Mouse (Mus musculus): Measurements from ENCODE around the gene 5031439G07Rik.
A peak's percentile ranks its signal among the peaks of the same experiment; 100 is the strongest.
"Not testable (repeated sequence)": the region's sequence is repeated elsewhere in the genome, so short reads cannot be mapped to it uniquely, and the experiment has no call there.

5031439G07Rik gene

GRCm38 (mm10) chr15:84987874-84988825 is at the start of gene 5031439G07Rik:
Gene 5031439G07Rik (minus strand): TSS chr15:84988551.
- peak; percentile 88 for DNase-seq (ENCODE audit: low spot score in 2 of 2)

GRCm38 (mm10) chr15:85037343-85037690 is 49.0 kb upstream of the 5031439G07Rik start:
- no peak for DNase-seq (ENCODE audit: low spot score in 2 of 2)

GRCm38 (mm10) chr15:85036566-85037342 is 48.4 kb upstream of the 5031439G07Rik start:
- peak; percentile 97 to 98 for DNase-seq (ENCODE audit: low spot score in 2 of 2)

- DNase-seq (ENCODE audit: low spot score in 2 of 2) = not testable (repeated sequence)
Observed at GRCm38 (mm10) chr15:85033916-85034315, 45.6 kb upstream of the 5031439G07Rik start.

GRCm38 (mm10) chr15:85031866-85032265 is 43.5 kb upstream of the 5031439G07Rik start:
- no peak for DNase-seq (ENCODE audit: low spot score in 2 of 2)

- DNase-seq (ENCODE audit: low spot score in 2 of 2) = not testable (repeated sequence)
Observed at GRCm38 (mm10) chr15:85030643-85031042, 42.3 kb upstream of the 5031439G07Rik start.

- DNase-seq (ENCODE audit: low spot score in 2 of 2) = not testable (repeated sequence)
Observed at GRCm38 (mm10) chr15:85028648-85029047, 40.3 kb upstream of the 5031439G07Rik start, which contains the start of gene Fam118a. Gene Fam118a (plus strand): TSS chr15:85028948.

GRCm38 (mm10) chr15:85027740-85028139 is 39.4 kb upstream of the 5031439G07Rik start:
- no peak for DNase-seq (ENCODE audit: low spot score in 2 of 2)

- no peak for DNase-seq (ENCODE audit: low spot score in 2 of 2)
Observed at GRCm38 (mm10) chr15:85026197-85026596, 37.8 kb upstream of the 5031439G07Rik start.

- DNase-seq (ENCODE audit: low spot score in 2 of 2) = no peak
Observed at GRCm38 (mm10) chr15:85022211-85022610, 33.9 kb upstream of the 5031439G07Rik start.

- no peak for DNase-seq (ENCODE audit: low spot score in 2 of 2)
Observed at GRCm38 (mm10) chr15:85016951-85017664, 28.8 kb upstream of the 5031439G07Rik start, which contains the start of gene Upk3a. Gene Upk3a (plus strand): TSS chr15:85017141.

GRCm38 (mm10) chr15:85015771-85016170 is 27.4 kb upstream of the 5031439G07Rik start:
- DNase-seq (ENCODE audit: low spot score in 2 of 2) = peak; percentile 32 to 57

GRCm38 (mm10) chr15:85012662-85013054 is 24.3 kb upstream of the 5031439G07Rik start:
- no peak for DNase-seq (ENCODE audit: low spot score in 2 of 2)

GRCm38 (mm10) chr15:85011895-85012661 is 23.7 kb upstream of the 5031439G07Rik start:
- DNase-seq (ENCODE audit: low spot score in 2 of 2) = no peak

GRCm38 (mm10) chr15:85009666-85010065 is 21.3 kb upstream of the 5031439G07Rik start:
- no peak for DNase-seq (ENCODE audit: low spot score in 2 of 2)

GRCm38 (mm10) chr15:85000984-85001982 is 12.9 kb upstream of the 5031439G07Rik start:
- peak in 1 of 2 experiments; percentile 76 for DNase-seq (ENCODE audit: low spot score in 2 of 2)

GRCm38 (mm10) chr15:84999911-85000310 is 11.6 kb upstream of the 5031439G07Rik start:
- DNase-seq (ENCODE audit: low spot score in 2 of 2) = no peak

- DNase-seq (ENCODE audit: low spot score in 2 of 2) = peak in 1 of 2 experiments; percentile 66
Observed at GRCm38 (mm10) chr15:84997768-84998454, 9.6 kb upstream of the 5031439G07Rik start.

- no peak for DNase-seq (ENCODE audit: low spot score in 2 of 2)
Observed at GRCm38 (mm10) chr15:84995967-84996366, 7.6 kb upstream of the 5031439G07Rik start.
